Mouse (Mus musculus) mouse embryonic stem cell (cell line): ENCODE measurements around the gene Hcar2.

Experiments
- in situ Hi-C, 2 experiments: fragments of 300-500 bp; cut with MboI; formaldehyde crosslinking; loops; 1 replicate in 1 of 2; 3 replicates in 1 of 2; pipeline ENCODE4 v1.14.3; 2019 to 2020; ENCODE audit warnings: low sequenced_read_pairs in 2 of 2, low pct_unique_long_range_greater_than_20kb in 1 of 2, mixed read lengths in 1 of 2; ENCODE audit not compliant: unreplicated experiment in 1 of 2

Gene Hcar2

DNA sequence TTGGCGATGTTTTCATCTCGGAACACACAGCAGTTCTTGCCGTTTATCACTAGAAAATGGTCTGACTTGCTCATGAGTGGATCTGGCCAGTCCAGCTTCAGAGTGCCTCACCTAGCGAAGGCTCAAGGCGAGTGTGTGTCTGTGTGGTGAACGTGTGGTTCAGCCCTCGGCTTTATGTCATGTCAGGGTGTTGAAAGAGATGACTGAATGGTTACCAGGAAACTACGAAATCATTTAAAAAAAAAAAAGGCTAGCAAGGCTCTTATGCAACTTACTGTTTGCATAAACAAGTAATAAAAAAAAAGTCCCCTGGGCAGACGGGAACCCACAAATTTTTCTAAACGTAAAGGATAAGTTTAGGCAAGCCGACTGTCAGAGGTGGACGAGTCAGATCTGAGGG, at the start of gene Hcar2:
TSS of gene Hcar2 (minus strand) at position 135 of the 400 bp plus-strand sequence.
- in situ Hi-C loops = no loop called here

DNA sequence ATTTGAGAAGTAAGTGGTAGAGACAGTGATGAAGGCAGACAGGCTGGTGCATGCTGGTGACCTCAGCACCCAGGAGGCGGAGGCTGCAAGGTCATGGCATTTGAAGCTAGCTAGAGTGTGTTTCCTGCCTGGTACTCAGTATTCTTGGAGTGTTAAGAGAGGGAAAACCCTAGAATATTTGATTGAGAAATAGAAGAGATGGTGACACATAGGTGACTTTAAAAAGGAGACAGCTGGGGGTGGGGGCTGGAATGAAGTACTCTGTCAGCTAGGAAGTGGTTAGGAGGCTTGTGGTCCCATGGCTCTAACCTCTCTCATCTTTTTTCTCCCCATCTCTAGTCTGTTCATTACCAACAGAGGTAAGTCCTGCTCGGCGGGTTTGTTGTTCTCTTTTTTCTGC, 49.6 kb upstream of the Hcar2 start:
- in situ Hi-C loops = no loop called here

DNA sequence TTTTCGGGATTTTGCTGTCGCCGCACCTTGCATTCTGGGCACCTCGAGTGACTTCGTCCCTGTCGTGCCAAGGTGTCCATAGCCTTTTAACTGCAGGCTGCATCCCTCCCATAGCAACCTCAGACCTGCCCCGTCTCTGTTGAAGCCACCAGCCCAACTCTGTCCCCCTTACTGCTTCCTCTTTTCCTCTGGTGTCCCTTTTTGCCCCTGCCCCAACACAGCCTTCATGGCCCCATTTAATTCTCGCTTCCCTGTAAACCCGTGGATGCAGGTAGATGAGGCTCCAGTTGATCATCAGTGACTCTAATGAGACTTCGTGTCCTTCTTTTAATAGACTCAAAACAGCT, 42.3 kb upstream of the Hcar2 start:
- in situ Hi-C loops = no loop called here

DNA sequence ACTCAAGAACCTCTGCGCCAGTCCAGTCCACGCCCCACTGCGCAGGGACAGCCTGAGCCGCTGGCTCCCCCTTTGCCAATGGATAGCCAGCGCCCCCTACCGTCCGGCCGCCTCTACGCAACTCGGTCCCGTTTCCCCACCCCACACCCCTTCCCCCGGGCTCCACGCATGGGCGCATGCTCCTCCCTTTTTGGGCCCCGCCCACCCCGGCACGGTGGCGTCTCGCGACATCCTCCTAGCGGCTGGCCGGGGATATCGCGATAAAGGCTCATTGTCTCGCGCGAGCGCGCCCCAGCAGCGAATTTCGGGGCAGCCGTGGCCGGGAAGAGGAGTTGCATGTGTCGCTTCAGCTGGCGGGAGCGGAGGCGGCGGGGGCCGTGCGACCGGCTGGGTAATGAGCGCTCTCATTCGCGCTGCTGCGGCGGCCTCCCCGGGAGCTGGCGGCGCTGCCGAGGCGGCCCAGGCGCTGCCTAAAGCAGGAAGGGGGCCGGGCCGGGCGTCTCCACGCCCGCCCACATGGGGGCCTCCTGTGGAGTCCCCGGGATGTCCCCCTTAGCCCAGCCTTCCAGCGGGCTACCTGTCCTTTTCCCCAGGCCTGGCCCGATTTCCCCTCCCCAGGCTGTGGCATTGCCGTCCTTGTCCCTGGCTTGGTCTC, 41.8 kb upstream of the Hcar2 start, which contains the start of gene Denr:
TSS of gene Denr (plus strand) at position 200 of the 655 bp plus-strand sequence.
- in situ Hi-C loops = no loop called here

DNA sequence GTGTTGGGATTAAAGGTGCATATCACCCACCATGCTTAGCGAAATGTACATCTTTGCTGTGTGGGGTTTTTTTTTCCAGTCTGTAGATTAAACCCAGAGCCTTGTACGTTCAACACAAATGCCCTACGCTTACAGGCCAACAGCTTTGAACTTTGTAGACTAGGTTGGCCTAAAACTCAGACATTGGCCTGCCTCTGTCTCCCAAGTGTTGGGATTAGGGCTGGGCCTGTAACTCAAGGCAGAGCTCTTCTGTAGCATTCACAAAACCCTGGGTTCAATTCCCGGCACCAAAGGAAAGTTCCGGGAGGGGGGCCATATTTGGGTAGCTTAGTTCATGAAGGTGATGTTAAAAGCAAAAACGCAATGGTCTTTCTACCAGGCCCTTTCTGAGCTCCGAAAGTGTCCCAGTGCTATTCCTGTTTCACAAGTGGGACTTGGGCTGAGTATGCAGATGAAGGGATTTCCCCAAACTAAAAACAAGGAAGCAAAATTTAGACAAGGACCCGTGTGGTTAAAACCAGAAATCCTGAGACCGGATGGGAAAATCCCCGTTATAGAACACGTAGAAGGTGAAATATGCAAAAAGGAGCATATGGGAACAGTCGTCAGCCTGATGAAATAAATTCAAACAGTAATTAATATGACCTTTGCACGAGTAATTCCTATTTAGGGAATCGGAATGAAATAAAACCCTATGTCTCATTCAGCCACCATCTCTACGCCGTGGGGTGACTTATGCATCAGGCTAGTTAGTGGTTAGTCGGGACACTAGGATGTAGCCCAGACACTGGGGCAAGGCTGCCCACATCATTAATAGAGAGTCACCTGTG, 41.1 kb upstream of the Hcar2 start:
- in situ Hi-C loops = no loop called here

DNA sequence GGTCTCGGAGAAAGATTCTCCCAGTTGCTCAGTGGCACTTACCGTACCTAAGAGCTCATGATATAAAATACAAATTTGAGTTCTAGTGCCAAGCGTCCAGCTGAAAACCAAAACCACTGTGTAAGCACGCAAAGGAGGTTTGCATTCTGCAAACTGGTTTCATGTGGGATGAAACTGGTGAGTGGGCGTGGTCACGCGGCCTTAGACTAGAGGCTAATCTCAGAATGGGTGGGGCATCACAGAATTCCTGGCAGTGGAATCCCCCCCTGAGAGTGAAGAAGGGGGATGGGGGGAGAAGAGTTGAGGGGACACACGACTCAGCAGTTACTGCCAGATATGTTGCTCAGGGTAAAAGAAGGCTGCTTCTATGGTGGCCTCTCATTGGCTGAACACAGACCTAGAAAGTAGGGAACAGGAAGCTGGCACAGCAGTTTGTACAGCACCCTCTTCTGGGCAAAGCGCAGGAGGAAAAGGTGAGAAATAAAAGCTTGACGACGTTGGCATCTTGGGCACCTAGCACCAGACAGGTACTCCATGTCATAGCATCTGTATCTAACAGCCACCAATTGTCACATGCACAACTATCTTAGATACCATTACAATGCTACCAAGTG, 38.9 kb upstream of the Hcar2 start:
- in situ Hi-C loops = no loop called here

DNA sequence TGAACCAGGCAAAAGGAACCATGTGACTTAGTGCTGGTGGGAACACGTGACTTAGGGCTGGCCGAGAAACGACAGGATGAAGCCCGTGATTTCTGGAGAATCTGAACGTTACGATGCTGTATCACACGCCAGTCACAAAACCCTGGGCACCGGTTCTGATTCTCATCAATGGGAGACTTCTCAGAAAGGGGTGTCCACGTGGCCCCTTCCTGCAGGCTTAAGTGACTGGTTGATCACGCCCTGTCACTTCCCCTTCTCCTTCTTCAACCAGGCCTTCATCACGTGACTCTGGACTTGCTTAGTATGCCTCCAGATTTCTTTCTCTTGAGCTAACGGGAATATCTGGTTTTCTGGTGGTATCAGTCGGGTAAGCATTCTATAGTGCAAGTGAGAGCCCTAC, 32.1 kb upstream of the Hcar2 start:
- in situ Hi-C loops = no loop called here

DNA sequence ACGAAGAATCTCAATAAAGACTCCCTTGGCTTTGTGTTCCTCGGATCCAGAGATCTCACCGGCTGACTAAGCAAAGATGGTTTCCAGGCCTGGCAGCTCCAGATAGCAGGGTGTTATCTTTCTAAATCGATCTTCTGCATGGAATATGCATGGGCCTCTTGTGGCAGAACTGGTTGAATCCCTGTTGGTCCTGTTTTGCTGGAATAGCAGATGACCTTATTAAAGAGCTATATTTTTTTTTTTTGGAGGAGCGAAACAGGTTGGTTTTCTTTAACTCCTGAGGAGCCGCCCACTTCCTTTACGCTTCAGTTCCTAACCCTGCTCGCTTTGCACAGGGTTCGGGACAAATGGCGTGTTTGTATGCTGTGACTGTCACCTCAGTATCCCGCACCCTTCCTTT, 31.1 kb upstream of the Hcar2 start:
- in situ Hi-C loops = no loop called here

DNA sequence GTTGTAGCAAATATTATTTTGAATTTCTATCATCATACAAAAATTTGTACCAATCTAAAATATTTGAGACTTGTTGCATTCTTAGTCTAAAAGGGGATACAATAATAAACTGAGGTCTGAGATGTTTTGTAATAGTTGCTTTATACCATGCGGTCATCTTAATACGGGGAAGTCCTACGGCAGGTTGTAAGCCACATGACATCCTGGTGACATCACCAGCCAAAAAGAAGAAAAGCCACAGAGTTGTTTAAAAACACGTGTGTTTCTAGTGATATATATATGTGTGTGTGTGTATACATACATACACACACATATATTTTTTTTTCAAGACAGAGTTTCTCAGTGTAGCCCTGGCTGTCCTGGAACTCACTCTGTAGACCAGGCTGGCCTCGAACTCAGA, 28.2 kb upstream of the Hcar2 start:
- in situ Hi-C loops = no loop called here

DNA sequence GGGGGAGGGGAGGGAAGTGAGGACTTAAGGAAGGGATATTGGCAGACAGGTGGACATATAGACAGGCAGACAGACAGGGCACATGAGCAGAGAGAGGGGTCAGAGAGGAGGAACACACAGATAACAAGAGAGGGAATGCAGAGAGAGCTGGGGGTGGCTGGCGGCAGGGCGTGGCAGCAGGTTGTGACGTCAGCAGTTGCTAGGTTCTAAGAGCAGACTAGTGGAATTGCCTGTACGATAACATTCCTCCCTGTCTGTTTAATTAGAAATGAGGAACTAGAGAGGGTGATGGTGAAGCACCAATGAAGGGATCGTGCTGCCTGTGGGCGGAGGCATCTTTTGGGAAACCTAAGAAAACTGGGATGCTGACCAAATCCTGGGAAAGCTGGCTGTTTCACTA, 26.4 kb upstream of the Hcar2 start:
- in situ Hi-C loops = no loop called here

DNA sequence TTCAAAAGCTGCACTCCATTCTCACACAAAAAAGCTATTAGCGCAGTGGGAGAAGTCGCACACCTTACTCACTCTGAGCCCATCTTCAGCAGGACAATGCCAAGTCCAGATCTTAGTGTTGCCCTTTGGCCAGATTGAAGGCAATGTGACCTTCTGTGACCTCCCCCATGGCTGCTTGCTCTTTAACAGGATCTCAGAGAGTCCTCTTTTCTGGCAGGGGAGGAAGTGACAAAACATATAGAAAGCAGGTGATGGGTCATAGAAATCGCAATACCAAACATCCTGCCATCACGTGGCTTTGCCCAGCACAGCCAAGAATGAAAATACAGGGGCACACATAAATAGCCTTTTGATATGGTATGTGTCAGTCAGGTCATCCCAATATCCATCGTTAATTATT, 25.7 kb upstream of the Hcar2 start:
- in situ Hi-C loops = no loop called here

DNA sequence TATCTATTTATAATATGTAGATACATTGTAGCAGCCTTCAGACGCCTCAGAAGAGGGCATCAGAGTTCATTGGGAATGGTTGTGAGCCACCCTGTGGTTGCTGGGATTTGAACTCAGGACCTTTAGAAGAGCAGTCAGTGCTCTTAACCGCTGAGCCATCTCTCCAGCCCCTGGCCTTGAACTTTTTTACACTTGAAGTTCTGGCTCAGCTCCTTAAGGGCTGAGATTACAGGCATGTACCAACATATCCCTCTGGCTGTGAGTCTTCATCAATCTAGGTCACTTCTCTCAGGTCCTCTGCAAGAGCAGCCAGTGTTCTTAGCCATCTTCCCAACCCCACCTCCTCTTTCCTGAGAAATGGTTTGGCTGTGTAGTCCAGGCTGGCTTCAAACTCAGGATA, 25.0 kb upstream of the Hcar2 start:
- in situ Hi-C loops = no loop called here

DNA sequence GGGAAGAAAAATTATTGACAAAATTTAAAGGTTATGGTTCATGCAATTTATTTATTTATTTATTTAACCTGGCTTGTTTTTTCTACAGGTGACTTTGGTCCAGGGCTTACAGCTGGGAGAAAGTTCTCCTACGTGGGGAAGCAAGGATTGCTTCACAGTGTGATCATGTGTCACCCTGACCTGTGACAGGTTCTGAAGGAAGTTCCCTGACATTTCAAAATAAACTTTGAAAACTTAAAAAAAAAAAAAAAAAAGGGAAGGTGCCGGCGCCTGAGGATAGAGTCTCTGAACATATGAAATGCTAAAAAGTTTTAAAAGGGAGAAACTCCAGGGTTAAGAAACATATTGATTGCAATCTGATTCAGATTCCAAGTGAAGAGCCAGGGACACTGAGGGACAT, 21.1 kb upstream of the Hcar2 start:
- in situ Hi-C loops = no loop called here

DNA sequence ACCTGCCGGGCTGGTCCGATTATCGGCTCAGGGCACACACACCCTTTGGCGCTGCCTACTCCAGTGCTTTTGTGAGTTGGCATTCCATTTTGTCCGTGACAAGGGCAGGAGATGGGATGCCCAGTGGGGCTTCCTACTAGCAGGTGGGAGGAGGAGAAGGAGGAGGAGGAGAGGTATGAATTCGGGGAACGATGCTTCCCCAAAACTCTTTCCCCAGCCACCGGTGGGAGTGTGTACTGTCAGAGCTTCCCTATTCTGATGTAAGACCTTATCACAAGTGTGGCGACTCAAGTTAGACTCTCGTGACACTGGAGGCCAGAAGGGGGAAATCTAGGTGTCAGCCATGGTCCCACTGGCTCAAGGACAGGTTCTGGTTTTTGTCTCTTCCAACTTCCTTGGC, 19.0 kb upstream of the Hcar2 start:
- in situ Hi-C loops = no loop called here

DNA sequence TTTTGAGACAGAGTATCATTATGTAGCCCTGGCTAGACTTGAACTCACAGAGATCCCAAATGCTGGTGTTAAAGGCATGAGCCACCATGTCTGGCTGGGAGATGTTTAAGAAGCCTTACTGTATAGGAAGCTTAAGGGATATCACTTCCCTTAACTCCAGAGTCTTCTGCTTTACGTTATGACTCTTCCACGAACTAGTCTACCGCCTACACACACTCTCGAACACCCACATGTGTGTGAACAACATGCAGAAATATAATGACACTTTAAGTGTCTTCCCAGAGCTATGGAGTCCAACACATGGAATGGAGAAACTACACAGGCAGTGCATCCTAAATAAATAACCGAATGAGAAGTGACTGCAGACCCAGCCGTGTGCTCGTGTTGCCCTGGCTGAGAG, 18.6 kb upstream of the Hcar2 start:
- in situ Hi-C loops = no loop called here

DNA sequence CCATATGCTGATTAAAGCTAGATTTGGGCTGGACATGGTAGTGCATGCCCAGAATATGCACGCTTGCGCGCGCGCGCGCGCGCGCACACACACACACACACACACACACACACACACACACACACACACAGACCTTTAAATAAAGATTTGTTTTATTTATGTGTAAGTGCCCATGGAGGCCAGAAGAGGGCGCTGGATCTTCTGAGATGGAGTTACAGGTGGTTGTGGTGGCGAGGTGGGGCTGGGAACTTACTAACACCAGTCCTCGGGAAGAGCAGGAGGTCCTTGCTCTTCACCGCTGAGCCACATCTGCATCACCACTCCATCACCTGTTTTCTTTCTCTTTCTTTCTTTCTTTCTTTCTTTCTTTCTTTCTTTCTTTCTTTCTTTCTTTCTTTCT, 15.5 kb upstream of the Hcar2 start:
- in situ Hi-C loops = no loop called here

DNA sequence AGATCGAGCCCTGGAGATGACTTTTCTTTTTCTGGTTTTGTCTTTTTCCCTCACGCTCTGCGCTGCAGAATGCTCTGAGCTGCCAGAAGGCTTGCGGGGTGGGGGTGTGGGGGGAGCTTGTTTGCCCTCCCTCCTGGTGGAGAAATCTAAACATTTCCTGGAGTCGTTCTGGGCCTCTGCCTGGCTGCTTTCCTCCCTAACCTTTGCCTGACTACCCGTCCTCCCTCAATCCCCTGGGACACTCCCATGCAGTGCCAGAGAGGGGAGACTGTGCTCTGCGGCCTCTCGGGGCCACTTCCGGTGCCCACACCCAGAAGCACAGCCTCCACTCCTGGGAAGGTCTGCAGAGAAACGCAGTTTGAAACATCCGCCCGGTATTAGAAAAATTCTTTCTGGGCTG, 14.6 kb upstream of the Hcar2 start, which contains the start of gene Hcar1:
TSS of gene Hcar1 (minus strand) at position 93 of the 400 bp plus-strand sequence.
- in situ Hi-C loops = no loop called here

DNA sequence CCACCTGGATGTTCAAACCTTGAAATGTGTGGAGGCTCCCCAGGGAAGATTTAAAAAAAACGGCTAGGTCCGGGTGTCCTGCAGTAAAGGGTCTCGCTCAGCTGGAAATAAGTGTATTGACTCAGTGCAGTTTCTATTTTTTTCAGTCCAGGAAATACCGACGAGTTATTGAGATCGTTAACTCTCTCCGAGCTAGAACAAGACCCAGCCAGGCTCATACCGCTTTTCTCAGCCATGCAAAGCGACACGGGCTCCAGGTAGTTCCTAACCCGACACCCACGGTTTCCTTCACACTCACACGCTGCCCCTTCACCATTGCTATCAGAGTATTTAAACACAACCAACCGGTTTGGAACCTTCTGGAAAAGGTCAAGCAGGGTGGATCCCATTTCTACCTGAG, 12.8 kb upstream of the Hcar2 start:
- in situ Hi-C loops = no loop called here

DNA sequence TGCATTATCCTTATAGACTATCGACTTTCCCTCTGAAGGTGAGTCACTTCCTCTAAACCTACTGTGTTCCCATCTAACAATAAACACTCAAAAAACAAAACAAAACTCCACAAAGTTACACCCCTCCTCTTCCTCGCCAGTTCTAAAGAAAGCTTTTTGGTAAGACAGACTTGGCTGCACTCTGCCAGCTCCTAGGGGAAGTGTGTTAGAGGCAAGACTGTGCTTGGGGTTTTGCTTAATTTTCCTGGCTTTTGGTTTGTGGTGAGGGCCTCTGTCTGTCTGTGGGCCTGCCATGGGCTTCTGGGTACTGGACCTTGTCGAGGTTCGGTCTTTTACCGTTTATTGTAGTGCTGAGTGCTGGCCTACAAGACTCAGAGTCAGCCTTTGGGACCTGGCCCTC, 8.9 kb upstream of the Hcar2 start:
- in situ Hi-C loops = no loop called here

DNA sequence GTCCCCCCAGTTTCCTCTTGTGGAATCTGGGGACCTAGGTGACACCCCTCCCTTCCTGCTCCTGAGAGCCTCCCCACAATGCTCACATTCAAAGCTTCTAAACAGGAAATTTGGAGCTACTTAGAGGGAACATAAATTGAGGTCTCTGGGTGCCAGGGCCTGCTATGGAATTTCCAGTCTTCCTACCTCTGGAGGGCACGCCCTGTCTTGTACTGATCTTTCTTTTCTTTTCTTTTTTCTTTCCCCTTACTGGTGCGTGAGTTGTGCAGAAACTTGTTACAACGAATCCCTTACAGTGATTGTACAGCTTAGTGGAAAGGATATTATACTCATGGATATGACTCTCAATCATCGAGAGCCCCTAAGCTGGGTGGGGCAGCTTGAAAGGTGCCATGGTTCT, 4.3 kb upstream of the Hcar2 start:
- in situ Hi-C loops = no loop called here
